Mouse (Mus musculus) stomach, embryonic 15.5 days (tissue): ENCODE measurements around the gene Gm266. TPM values are rescaled to one million over a fixed set of nuclear protein-coding genes. Genes with fewer than 3 reads are reported as not detected.

ENCODE experiments used
- ATAC-seq: fragments of 200-750 bp; cut with Nextera tagmentation; 2 replicates; pipeline ENCODE4 v1.8.0; 2017; ENCODE audit warnings: low read depth, moderate number of reproducible peaks, moderate TSS enrichment; ENCODE audit not compliant: insufficient read depth, low FRiP score
- H3K27ac ChIP-seq: fragments of 300-500 bp; sonication (generic); 2 replicates; pipeline ENCODE4 v1.5.1; 2015; ENCODE audit warnings: mild to moderate bottlenecking, inconsistent platforms
- H3K27me3 ChIP-seq: fragments of 300-500 bp; sonication (generic); replicated peaks from 2 replicates; pipeline ENCODE4 v1.6.1; 2015; ENCODE audit warnings: inconsistent platforms
- H3K36me3 ChIP-seq: fragments of 300-500 bp; sonication (generic); 2 replicates; pipeline ENCODE4 v1.6.1; 2015; ENCODE audit warnings: inconsistent platforms
- H3K4me1 ChIP-seq: fragments of 300-500 bp; sonication (generic); 2 replicates; pipeline ENCODE4 v1.6.1; 2015; ENCODE audit warnings: inconsistent platforms
- H3K4me2 ChIP-seq: fragments of 300-500 bp; sonication (generic); 2 replicates; pipeline ENCODE4 v1.6.1; 2015; ENCODE audit warnings: mild to moderate bottlenecking, inconsistent platforms
- H3K4me3 ChIP-seq: fragments of 300-500 bp; sonication (generic); replicated peaks from 2 replicates; pipeline ENCODE4 v1.5.1; 2015; ENCODE audit warnings: inconsistent platforms
- H3K9ac ChIP-seq: fragments of 300-500 bp; sonication (generic); 2 replicates; pipeline ENCODE4 v1.6.1; 2015; ENCODE audit warnings: inconsistent platforms
- H3K9me3 ChIP-seq: fragments of 300-500 bp; sonication (generic); 2 replicates; pipeline ENCODE4 v1.6.1; 2016; ENCODE audit warnings: inconsistent platforms
- WGBS: fragments of 180-500 bp; shearing (Covaris S2); methylation state at CpG from one replicate; pipeline ENCODE4 v1.1.7; 2015; 5-methylcytosine and 5-hydroxymethylcytosine counted together
- polyA plus RNA-seq: library from polyadenylated mRNA; unstranded; fragments of >200 nt; fragmentation: Nextera tagmentation; extraction: Ambion mirVana; gene quantifications from 2 replicates; pipeline ENCODE4 v1.2.1, GENCODE M21; 2015

Gm266 gene
- polyA plus RNA-seq, 1 experiment from 2014 or later, result 30.3 TPM

DNA sequence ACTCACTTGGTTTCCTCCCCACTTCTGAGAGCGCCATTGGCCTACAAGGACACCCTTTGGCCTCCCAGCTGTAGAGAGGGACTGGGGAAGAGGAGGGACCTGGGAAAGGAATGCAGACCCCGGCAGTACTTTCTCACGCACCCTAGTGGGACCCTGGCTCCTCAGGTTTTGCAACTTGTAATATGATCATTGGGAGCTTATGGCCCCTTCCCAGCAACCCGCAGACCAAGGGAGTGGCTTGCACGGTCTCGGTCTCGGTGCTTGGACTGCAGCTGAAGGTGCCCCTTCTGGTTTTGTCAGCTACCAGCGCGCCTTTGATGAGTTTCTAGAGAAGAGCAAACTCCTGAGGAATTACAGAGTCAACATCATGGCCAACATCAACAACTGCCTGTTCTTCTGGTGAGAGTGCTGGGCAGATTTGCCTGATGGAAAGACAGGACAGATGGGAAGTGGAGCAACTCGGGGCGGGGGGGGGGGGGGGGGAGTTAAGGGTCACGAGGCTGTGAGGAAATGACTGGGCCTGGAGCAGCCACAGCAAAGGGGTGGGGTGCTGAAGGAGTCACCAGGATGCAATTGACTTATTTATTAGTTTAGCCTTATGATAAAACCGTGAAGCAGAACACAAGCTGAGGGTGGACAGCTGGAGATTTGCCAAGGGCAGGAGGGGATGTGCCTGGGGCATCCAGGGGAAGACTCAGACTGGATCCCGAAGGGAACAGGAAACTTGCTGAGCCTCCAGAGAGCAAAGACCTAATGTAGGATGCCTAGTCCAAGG lies 36.5 kb downstream of the Gm266 start:
- Histone ChIP-seq H3K9ac (no peak overlapping the region), H3K4me3 (no peak overlapping the region), H3K4me2 (no peak overlapping the region; the same call in 1 of the 2 replicates), H3K27ac (no peak overlapping the region), H3K27me3 (peaks cover 57% of the 10 kb centered on the region), H3K36me3 (no peaks in the 10 kb centered on the region), H3K4me1 (peaks cover 36% of the 10 kb centered on the region), H3K9me3 (no peaks in the 10 kb centered on the region)
- 22% methylated on average over 12 of the region's 14 CpGs for WGBS
- no peak for ATAC-seq

DNA sequence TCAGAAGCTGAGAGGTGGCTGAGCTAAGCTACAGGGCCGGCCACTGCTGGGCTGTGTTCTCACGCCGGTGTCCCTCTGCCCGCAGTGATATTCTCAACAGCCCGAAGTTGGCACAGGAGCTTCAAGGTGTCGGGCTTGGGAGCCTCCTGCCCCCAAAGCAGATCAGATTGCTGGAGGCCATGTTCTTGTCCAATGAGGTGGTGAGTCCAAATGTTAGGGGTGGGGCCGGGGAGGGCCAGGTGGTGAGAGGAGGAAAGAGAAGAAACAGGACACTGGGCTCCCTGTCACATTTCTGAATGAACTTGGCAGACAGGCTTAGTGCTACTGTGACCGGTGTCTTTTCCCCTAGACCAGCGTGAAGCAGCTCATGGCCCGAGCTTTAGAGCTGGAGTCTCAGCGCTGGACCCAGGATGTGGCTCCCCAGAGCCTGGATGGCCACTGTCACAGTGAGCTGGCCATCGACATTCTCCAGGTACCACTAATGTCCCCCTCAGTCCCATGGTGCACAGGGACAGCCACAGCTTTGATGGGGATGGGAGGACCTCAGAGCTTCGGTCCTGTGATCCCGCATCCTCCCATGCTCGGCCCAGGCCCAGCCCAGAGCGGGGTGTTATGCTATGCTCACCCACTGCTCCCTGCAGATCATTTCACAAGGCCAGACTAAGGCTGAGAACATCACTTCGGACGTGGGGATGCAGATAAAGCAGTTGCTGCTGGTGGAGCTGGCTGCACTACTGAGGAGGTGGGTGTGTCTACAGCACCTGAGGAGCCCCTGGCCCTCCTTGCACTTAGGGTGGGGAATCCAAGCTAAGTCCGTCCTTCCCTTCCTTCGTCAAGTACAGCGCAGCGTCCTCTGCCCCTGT lies 37.5 kb downstream of the Gm266 start:
- 40% methylated on average over 22 of the region's 22 CpGs for WGBS
- Histone ChIP-seq H3K9ac (no peak overlapping the region), H3K27ac (no peak overlapping the region), H3K27me3 (peaks cover 67% of the 10 kb centered on the region), H3K4me3 (no peak overlapping the region), H3K9me3 (no peaks in the 10 kb centered on the region), H3K4me1 (peaks cover 27% of the 10 kb centered on the region), H3K36me3 (no peaks in the 10 kb centered on the region), H3K4me2 (no peak overlapping the region)
- ATAC-seq, result no peak

DNA sequence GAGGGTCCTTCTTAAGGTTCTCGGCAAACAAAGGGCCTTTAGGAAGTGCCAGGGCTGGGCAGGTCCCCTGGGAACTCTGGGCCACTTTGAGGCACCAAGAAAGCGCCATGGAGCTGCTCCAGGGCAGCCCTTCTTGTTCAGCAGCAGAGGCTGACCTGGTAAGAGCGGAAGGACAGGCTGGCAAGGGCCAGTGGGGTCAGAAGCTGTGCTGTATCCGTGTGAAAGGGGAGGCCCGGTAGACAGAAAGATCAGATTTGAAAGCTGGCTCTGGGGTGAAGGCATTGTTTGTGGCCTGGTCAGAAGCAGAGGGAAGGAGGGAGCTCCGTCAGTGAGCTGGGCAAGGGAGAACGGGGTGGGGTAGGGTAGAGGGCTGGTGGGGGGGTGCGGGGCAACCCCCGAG lies 38.3 kb downstream of the Gm266 start:
- no peak overlapping the region for H3K9ac ChIP-seq
- H3K27ac ChIP-seq, result no peak overlapping the region
- H3K36me3 ChIP-seq, result no peaks in the 10 kb centered on the region
- no peak overlapping the region for H3K4me2 ChIP-seq
- ATAC-seq, result no peak
- H3K4me1 ChIP-seq, result peaks cover 32% of the 10 kb centered on the region
- H3K27me3 ChIP-seq, result peaks cover 74% of the 10 kb centered on the region
- WGBS, result 44% methylated on average over 9 of the region's 9 CpGs
- H3K4me3 ChIP-seq, result no peak overlapping the region
- no peaks in the 10 kb centered on the region for H3K9me3 ChIP-seq

DNA sequence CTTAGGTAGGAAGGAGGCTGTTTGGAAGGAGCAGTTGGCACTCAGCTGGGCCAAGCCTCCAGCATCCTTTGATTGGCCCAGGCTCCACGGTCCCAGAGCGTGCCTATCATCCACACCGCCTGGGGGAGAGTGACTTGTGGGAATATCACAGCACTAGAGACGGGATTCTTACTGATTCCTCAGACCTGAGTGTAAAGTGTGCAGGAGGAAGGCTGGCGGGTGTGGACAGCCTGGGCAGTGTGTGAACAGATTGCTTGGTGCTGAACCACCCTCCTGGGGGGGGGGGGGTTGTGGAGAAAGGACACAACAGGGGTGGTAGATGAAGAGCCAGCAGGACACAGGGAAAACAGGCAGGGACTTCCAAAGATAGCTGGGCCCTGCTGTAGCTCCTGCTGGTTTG lies 38.9 kb downstream of the Gm266 start:
- peaks cover 36% of the 10 kb centered on the region for H3K4me1 ChIP-seq
- H3K4me2 ChIP-seq, result no peak overlapping the region
- WGBS, result 42% methylated on average over 5 of the region's 5 CpGs
- H3K36me3 ChIP-seq, result no peaks in the 10 kb centered on the region
- no peak overlapping the region for H3K4me3 ChIP-seq
- ATAC-seq, result no peak
- H3K27me3 ChIP-seq, result peaks cover 74% of the 10 kb centered on the region
- H3K27ac ChIP-seq, result no peak overlapping the region
- no peaks in the 10 kb centered on the region for H3K9me3 ChIP-seq
- no peak overlapping the region for H3K9ac ChIP-seq

DNA sequence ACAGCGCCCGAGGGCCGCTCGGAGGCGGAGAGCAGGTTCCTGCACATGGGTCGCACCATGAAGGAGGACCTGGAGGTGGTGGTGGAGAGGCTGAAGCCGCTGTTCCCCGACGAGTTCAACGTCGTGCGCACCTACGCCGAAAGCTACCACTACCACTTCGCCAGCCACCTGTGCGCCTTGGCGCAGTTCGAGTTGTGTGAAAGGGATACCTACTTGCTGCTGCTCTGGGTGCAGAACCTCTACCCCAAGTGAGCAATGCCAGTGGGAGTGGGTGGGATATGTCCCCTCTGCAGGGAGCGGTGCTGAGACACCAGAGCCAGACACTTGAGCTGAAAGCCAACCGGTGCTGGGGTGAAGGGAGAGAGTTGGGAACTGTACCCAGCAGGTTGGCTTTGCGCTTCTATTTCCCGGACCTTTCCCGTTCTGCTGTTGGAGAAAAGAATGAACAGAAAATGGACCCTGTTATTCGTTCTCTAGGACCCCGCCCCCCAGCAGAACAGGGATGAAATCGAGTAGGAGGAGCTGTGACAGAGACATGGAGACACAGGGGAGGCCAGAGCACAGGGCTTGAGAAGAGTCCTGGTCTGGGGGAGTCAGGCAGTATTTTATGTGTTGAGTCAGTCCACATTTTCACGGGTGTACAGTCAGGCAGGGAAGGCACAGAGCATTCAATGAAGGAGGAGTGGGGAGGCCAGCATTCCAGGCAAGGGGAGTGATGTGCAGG lies 39.6 kb downstream of the Gm266 start:
- no peak overlapping the region for H3K9ac ChIP-seq
- ATAC-seq, result no peak
- H3K9me3 ChIP-seq, result no peaks in the 10 kb centered on the region
- H3K4me1 ChIP-seq, result peaks cover 36% of the 10 kb centered on the region
- H3K27ac ChIP-seq, result no peak overlapping the region
- 17% methylated on average over 27 of the region's 27 CpGs for WGBS
- no peaks in the 10 kb centered on the region for H3K36me3 ChIP-seq
- peak overlapping the region; percentile 26 for H3K4me3 ChIP-seq
- peaks cover 73% of the 10 kb centered on the region for H3K27me3 ChIP-seq
- H3K4me2 ChIP-seq, result peak overlapping the region; percentile 47

DNA sequence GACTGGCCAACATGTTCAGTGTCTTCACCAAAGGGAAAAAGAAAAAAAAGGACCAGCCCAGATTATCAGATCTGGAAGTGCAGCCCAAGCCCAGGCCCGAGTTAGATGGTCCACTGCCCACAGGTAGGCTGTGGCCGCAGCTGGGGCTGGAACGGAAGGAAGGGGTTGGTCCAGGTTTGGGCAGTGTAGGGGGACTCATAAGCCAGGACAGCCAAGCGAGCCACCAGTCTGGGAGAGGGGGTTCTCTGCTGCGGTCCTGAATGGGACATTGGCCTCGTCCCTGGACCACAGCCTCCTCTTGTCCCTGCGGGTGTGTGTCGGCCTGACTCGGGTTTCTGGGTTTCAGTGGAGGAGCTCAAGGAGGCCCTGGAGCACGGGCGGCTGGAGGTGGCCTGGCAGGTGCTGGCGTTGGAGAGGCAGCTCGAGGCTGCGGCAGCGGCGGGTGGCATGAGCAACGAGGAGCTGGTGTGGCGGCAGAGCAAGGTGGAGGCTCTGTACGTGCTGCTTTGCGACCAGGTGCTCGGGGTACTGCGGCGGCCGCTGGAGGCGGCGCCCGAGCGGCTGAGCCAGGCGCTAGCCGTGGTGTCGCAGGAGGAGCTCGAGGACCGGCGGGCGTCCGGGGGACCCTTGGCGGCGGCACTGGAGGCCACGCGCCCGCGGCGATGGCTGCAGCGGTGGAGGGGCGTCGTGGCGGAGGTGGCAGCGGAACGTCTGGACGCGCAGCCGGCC lies 40.3 kb downstream of the Gm266 start:
- Histone ChIP-seq H3K27ac (no peak overlapping the region), H3K9me3 (no peaks in the 10 kb centered on the region), H3K4me3 (peak overlapping the region; percentile 26), H3K36me3 (no peaks in the 10 kb centered on the region), H3K27me3 (peaks cover 76% of the 10 kb centered on the region), H3K4me1 (peaks cover 34% of the 10 kb centered on the region), H3K9ac (no peak overlapping the region), H3K4me2 (peak overlapping the region; percentile 47)
- no peak for ATAC-seq
- WGBS, result 6% methylated on average over 52 of the region's 52 CpGs

DNA sequence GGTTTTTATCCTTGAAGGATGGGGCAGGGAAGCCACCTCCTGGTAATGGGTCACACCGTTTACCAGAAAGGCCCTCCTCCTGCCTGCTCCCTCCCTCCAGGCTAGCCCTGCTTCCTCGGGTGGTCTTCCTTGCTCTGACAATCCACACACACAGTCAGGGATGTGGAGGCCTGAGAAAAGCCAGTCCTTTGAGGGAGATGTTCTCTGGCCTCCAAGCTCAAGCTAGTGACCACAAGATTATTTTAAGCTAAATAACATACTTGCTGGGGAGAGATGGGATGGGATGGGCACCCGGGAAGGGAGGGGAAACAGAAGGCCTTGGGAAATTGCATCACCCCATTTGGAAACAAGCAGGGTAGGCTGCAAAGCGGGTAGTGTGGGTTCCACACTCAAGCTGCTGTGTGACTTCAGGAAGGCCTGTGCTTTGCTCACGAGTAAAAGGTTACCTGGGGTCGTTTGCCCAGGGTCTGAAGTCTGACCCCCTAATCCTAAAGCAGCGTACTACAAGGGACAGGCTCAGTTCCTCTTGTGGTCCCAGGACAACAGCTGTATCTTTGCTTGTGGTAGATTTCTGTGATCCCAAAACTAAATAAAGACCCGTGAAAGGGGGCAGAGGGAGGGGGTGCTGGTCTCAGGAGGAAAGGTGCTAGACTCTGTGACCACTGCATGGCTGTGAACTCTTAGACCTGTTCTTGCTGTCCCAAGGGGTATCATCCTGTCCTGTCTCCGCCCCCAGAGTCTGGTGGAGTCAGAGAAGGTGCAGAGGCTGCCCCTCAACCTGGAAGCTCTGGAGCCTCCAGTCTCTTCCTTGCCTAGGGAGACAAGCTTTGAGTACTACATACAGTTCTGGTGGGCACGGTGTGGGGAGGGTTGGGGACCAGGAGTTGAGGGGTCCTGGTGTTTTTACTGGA lies 41.4 kb downstream of the Gm266 start:
- peak overlapping the region; percentile 21 for H3K4me2 ChIP-seq
- H3K27me3 ChIP-seq, result peaks cover 76% of the 10 kb centered on the region
- no peak for ATAC-seq
- peak overlapping the region; percentile 40; the same call in 1 of the 2 replicates for H3K4me3 ChIP-seq
- no peak overlapping the region for H3K9ac ChIP-seq
- no peaks in the 10 kb centered on the region for H3K36me3 ChIP-seq
- no peaks in the 10 kb centered on the region for H3K9me3 ChIP-seq
- WGBS, result 43% methylated on average over 10 of the region's 10 CpGs
- peaks cover 24% of the 10 kb centered on the region for H3K4me1 ChIP-seq
- no peak overlapping the region for H3K27ac ChIP-seq

DNA sequence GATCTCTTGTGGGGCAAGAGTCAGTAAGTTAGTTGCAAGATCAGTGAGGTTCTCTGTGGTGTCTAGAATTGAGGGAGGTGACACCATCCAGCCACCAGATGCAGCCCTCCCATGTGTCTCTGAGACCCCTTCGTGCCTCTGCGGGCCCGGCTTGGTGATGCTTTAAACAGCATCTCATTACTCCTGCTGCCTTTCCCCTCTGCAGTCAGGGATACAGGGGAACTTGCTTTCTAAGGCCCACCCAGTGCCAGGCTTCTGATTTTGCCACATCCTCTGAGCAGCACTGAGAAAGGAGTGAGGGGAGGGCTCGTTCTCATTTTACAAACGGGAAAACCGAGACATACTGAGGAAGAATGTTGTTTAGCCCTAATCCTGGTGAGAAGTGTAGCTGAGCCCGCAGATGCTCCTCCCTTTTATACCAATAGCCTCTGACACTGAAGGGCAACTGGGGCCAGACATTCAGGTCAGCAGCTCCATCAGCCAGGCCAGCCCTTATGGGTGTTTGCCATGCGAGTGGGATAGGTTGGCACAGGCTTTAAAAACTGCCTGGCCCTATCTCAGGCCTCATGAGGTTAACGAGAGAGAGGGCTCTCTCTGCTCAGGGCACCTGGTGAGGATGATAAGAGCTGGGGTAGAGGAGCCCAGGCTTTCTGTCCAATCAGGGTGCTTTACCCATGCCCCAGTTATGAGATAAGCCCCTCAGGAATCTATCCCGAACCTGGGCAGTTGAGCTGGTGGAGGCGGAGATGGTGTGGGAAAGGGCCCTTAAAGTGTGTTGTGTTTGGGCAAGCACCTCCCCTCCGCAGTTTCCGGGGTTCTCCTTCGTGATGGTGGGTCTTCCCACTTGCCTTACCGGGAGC lies 42.4 kb downstream of the Gm266 start:
- H3K4me1 ChIP-seq, result peaks cover 20% of the 10 kb centered on the region
- peak; percentile 90 for ATAC-seq

DNA sequence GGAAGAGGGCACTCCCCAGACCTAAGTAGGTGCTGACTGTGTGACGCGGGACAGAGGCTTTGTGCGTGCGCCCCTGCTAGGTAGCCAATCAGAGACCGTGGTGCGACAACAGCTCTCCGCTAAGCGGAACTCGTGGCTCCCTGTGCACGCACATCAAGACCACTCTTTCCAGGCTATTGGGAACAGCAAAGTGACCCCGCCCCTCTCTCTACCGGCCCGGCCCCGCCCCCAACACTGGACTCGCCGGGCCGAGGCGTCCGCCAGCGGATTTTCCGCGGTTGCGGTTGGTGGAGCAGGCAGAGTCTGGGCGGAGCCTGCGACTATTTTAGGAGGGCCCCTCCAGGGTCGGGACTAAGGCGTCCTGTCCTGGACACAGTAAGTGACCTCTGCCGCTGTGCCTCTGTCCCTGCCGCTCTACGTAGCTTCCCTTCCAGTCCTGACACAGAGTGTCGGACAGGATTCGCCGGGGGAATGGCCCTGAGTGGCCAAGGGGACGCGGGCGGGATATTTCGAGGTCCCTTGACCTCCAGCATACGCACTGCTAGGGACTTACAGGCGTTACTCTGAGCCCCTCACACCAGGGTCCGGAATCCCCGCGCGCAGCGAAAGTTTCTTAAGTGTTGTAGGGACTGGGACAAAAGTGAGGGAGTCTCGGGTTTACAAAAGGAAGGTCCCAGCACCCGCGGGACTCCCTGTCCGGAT lies 43.2 kb downstream of the Gm266 start, which contains the start of gene Tnfaip2:
Gene Tnfaip2 (plus strand): TSS at position 161 of the 702 bp plus-strand sequence.
- ATAC-seq, result peak; percentile 84
- Histone ChIP-seq H3K4me2 (peak within 1 kb of the TSS; percentile 82), H3K36me3 (no peaks in the 10 kb centered on the region), H3K27me3 (peaks cover 59% of the 10 kb centered on the region), H3K9ac (no peak within 1 kb of the TSS), H3K4me1 (peaks cover 20% of the 10 kb centered on the region), H3K27ac (no peak within 1 kb of the TSS; the same call in 1 of the 2 replicates), H3K9me3 (no peaks in the 10 kb centered on the region), H3K4me3 (peak within 1 kb of the TSS; percentile 40)
- WGBS, result 2% methylated on average over 48 of the region's 48 CpGs

More for the DNA sequence above, 42.4 kb downstream of the Gm266 start:
- H3K4me2 ChIP-seq, result peak overlapping the region; percentile 82
- no peaks in the 10 kb centered on the region for H3K9me3 ChIP-seq
- 27% methylated on average over 15 of the region's 15 CpGs for WGBS
- H3K36me3 ChIP-seq, result no peaks in the 10 kb centered on the region
- H3K9ac ChIP-seq, result no peak overlapping the region
- no peak overlapping the region for H3K27ac ChIP-seq
- H3K4me3 ChIP-seq, result peak overlapping the region; percentile 40
- H3K27me3 ChIP-seq, result peaks cover 66% of the 10 kb centered on the region
